Mouse (Mus musculus) liver, adult 2 months (tissue): ENCODE measurements around the gene Pbxip1.

Experiments used
- CTCF ChIP-seq: fragments of 200-500 bp; IDR thresholded peaks from 2 replicates; pipeline ENCODE4 v1.5.1; 2011; ENCODE audit warnings: low read depth, low read length, control low read depth
- POLR2A ChIP-seq: fragments of 200-500 bp; IDR thresholded peaks from 2 replicates; pipeline ENCODE4 v1.6.1; 2011; ENCODE audit warnings: low read length, control low read depth; ENCODE audit not compliant: insufficient read depth; ENCODE audit errors: extremely low read depth

- TF ChIP-seq CTCF = no peak
- no peak for TF ChIP-seq POLR2A
Measured at GRCm38 (mm10) chr3:89424416-89425140, 11.9 kb upstream of the Pbxip1 start.
